Mouse (Mus musculus) ES-Bruce4 (cell line): ENCODE data around the gene Gli2. TPM values are rescaled to one million over a fixed set of nuclear protein-coding genes. Genes with fewer than 3 reads are reported as not detected.

Experiments
- H3K27ac ChIP-seq: 2 replicates; pipeline ENCODE4 v1.5.1; 2012; ENCODE audit warnings: low read length, inconsistent platforms; ENCODE audit not compliant: insufficient read depth
- H3K27me3 ChIP-seq: 2 replicates; pipeline ENCODE4 v1.6.1; 2012; ENCODE audit warnings: mild to moderate bottlenecking, low read length, inconsistent platforms; ENCODE audit not compliant: control insufficient read depth, poor library complexity, insufficient read depth, severe bottlenecking
- H3K36me3 ChIP-seq: 2 replicates; pipeline ENCODE4 v1.6.1; 2012; ENCODE audit warnings: inconsistent platforms, mild to moderate bottlenecking, low read length, moderate library complexity; ENCODE audit not compliant: control insufficient read depth, poor library complexity, insufficient read depth, severe bottlenecking
- H3K4me1 ChIP-seq: one replicate; pipeline ENCODE4 v1.8.1; 2011; ENCODE audit warnings: low read length; ENCODE audit not compliant: control insufficient read depth, insufficient read depth
- H3K4me3 ChIP-seq: 2 replicates; pipeline ENCODE4 v1.5.1; 2011; ENCODE audit warnings: low read depth, mild to moderate bottlenecking, low read length
- H3K9ac ChIP-seq: 2 replicates; pipeline ENCODE4 v1.6.1; 2012; ENCODE audit warnings: low read depth, mild to moderate bottlenecking, inconsistent platforms; ENCODE audit not compliant: poor library complexity, severe bottlenecking
- H3K9me3 ChIP-seq: replicated peaks from 2 replicates; pipeline ENCODE4 v1.6.1; 2012; ENCODE audit warnings: mild to moderate bottlenecking, low read length, inconsistent platforms; ENCODE audit not compliant: control insufficient read depth, poor library complexity, insufficient read depth, severe bottlenecking
- CTCF ChIP-seq: IDR thresholded peaks from one replicate; pipeline ENCODE4 v1.8.1; 2011; ENCODE audit warnings: low read depth, low read length
- EP300 ChIP-seq: IDR thresholded peaks from 2 replicates; pipeline ENCODE4 v1.6.1; 2011; ENCODE audit warnings: low read depth, low read length; ENCODE audit not compliant: insufficient read depth
- POLR2A ChIP-seq: IDR thresholded peaks from one replicate; pipeline ENCODE4 v1.8.1; 2011; ENCODE audit warnings: low read length; ENCODE audit not compliant: insufficient read depth
- polyA plus RNA-seq: library from polyadenylated mRNA; stranded (reverse); fragments of >200 nt; gene quantifications from 2 replicates; pipeline ENCODE4 v1.2.4, GENCODE M21; 2011; ENCODE audit warnings: low read depth; ENCODE audit not compliant: missing spikeins, insufficient read depth, insufficient read length

The Gli2 gene
- polyA plus RNA-seq, 1 experiment = 10.9 TPM

DNA sequence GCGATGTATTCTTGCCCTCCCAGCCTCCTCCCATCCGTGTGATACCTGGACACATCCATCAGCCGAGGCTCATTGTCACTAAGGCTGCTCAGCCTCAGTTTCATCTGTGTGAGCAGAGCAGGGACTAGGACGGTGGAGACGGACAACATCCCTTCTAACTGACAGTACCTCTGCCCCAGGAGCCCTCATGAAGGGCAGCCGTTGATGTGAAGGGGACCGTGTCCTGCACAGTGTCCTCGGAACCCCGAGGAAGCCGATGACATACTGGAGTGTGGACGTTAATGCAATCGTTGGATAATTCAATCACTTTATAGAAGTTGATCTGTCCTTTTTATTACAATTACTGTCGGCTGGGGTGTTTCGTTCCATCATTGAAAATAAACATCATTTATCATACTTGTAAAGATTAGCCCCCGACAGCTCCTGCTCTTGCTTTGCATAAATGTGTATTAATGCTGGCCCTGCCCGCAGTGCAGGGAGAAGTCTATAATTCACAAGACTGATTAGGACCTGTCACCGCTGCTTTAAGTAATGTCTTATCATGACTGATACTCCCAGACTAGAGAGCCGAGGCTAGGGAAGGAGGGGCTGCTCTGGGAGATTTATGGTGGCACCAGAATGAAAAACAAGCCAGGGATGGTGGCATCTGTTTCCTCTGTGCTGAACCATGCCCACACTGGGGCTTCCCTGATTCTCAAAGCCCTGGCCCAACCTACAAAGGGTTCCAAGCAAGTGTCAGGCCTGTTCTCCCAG lies 257.8 kb downstream of the Gli2 start:
- Histone ChIP-seq H3K9ac (no peak overlapping the region), H3K4me3 (no peak overlapping the region), H3K27me3 (no peaks in the 10 kb centered on the region), H3K36me3 (no peaks in the 10 kb centered on the region), H3K9me3 (no peaks in the 10 kb centered on the region), H3K27ac (no peak overlapping the region), H3K4me1 (no peaks in the 10 kb centered on the region)
- TF ChIP-seq EP300 (no peak), CTCF (no peak), POLR2A (no peak)

DNA sequence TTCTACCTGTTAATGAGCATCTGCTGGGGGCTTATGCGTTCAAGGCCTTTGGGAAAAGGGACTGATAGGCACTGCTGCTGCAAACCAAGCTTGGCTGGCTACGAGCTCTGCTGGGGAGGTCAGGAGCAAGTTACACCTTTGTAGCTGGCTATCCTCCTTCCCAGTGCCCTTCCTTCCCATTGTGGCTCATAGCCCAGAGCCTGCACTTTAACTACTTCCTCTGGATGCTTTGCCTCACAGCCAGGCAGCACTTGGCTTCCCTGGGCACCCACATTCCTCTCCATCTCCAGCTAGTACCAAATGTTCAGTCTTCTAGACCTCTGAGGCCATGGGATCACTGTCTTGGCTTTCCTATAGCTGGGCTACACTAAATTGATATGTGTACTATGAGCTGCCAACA lies 263.5 kb downstream of the Gli2 start:
- no peak overlapping the region for H3K27ac ChIP-seq
- H3K9ac ChIP-seq = no peak overlapping the region
- H3K4me3 ChIP-seq = no peak overlapping the region
- no peaks in the 10 kb centered on the region for H3K9me3 ChIP-seq
- TF ChIP-seq POLR2A (no peak), EP300 (no peak), CTCF (no peak)
- H3K36me3 ChIP-seq = no peaks in the 10 kb centered on the region
- no peaks in the 10 kb centered on the region for H3K27me3 ChIP-seq
- H3K4me1 ChIP-seq = no peaks in the 10 kb centered on the region

DNA sequence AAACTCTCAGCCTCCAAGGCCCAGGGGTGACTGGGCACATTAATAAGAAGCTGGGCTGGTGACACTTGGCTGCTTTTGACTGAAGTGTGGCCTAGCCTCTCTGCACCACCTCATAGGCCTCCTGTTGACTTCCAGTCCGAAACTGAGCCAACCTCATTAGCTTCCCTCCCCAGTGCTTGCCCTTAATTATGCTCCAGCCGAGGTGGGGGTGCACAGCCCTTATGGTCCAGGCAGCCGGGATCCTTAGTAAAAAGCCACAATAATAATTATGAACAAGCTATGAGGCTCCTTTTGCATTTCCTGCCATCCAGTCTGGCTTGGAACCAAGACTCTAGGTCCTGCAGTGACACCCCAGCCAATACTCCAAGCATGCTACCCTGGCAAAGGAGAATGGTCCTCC lies 264.0 kb downstream of the Gli2 start:
- no peaks in the 10 kb centered on the region for H3K27me3 ChIP-seq
- no peak for TF ChIP-seq EP300
- TF ChIP-seq CTCF = no peak
- TF ChIP-seq POLR2A = no peak
- H3K27ac ChIP-seq = no peak overlapping the region

DNA sequence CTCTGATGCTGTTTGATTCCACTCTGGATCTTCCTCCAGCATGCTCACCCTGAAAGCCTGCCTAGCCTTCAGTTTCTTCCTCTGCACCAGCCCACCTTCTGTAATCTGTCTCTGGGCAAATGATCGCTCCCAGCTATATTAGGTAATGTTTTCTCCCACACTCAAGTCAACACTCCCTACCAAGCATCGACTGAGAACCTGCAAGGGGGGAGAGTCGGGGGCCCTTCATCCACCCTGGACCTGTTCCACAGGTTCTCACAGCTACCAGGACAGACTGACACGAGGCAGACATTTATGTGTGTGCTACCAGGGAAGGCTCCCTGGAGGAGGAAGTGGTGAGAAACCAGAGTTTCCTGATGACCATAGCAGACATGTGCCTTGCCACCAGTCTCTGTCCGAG lies 264.6 kb downstream of the Gli2 start:
- TF ChIP-seq POLR2A = no peak
- no peak for TF ChIP-seq EP300
- no peak for TF ChIP-seq CTCF
- no peak overlapping the region for H3K27ac ChIP-seq
- no peak overlapping the region for H3K4me3 ChIP-seq
- H3K4me1 ChIP-seq = no peaks in the 10 kb centered on the region
- no peak overlapping the region for H3K9ac ChIP-seq
- no peaks in the 10 kb centered on the region for H3K36me3 ChIP-seq
- H3K27me3 ChIP-seq = no peaks in the 10 kb centered on the region
- H3K9me3 ChIP-seq = no peaks in the 10 kb centered on the region

More for the DNA sequence above, 264.0 kb downstream of the Gli2 start:
- Histone ChIP-seq H3K4me3 (no peak overlapping the region), H3K36me3 (no peaks in the 10 kb centered on the region), H3K9ac (no peak overlapping the region), H3K4me1 (no peaks in the 10 kb centered on the region), H3K9me3 (no peaks in the 10 kb centered on the region)

DNA sequence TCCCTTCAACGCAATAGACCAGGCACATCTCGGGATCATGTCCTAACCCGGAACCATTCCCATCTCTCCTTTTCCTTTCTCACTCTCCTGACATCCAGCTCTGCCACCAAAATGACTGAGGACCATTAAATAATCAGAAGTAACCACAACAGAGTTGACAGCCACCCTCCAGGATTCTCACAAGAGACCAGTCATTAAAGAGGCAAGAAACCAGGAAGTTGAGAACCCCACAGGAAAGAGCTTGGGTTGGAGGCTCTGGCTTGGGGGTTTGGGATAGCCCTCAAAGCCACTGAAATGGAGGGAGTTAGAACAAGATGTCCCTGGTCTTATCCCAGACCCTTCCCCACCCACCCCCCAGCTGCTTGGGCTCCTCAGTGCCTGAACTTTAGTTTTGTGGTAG lies 265.9 kb downstream of the Gli2 start:
- TF ChIP-seq POLR2A = no peak
- TF ChIP-seq EP300 = no peak
- no peak for TF ChIP-seq CTCF
- no peak overlapping the region for H3K9ac ChIP-seq
- H3K4me3 ChIP-seq = no peak overlapping the region
- no peaks in the 10 kb centered on the region for H3K36me3 ChIP-seq
- H3K27me3 ChIP-seq = no peaks in the 10 kb centered on the region
- no peaks in the 10 kb centered on the region for H3K4me1 ChIP-seq
- no peak overlapping the region for H3K27ac ChIP-seq
- H3K9me3 ChIP-seq = no peaks in the 10 kb centered on the region
